Mouse (Mus musculus) MEL (cell line): ENCODE results near the gene Fmn2. TPM values are rescaled to one million over a fixed set of nuclear protein-coding genes. Genes with fewer than 3 reads are reported as not detected.

ENCODE experiments used
- DNase-seq: peaks from one replicate; pipeline ENCODE4 v3.0.0; 2011; ENCODE audit warnings: low read depth, low spot score
- H3K27ac ChIP-seq: 2 replicates; pipeline ENCODE4 v1.5.1; 2012; ENCODE audit warnings: low read depth, mild to moderate bottlenecking, control low read depth, low read length, moderate library complexity; ENCODE audit not compliant: control insufficient read depth
- H3K27me3 ChIP-seq, 2 experiments: fragments of 150-350 bp in 1 of 2; sonication (generic) in 1 of 2; 2 replicates each; pipeline ENCODE4 v1.6.1; 2012; ENCODE audit warnings: low read length in 2 of 2, mild to moderate bottlenecking in 2 of 2, improper control_type of control experiment in 1 of 2, moderate library complexity in 1 of 2; ENCODE audit not compliant: insufficient read depth in 2 of 2, control insufficient read depth in 1 of 2
- H3K36me3 ChIP-seq, 2 experiments: 2 replicates each; pipeline ENCODE4 v1.6.1; 2012 to 2014; ENCODE audit warnings: low read length in 2 of 2, improper control_type of control experiment in 1 of 2, inconsistent platforms in 1 of 2, mild to moderate bottlenecking in 1 of 2; ENCODE audit not compliant: insufficient read depth in 2 of 2, control insufficient read depth in 1 of 2
- H3K4me1 ChIP-seq, 2 experiments: fragments of 150-350 bp in 1 of 2; sonication (generic) in 1 of 2; 2 replicates each; pipeline ENCODE4 v1.6.1; 2012; ENCODE audit warnings: low read length in 2 of 2, improper control_type of control experiment in 1 of 2, mild to moderate bottlenecking in 1 of 2; ENCODE audit not compliant: insufficient read depth in 2 of 2, control insufficient read depth in 1 of 2
- H3K4me3 ChIP-seq, 2 experiments: fragments of 150-350 bp in 1 of 2; sonication (generic) in 1 of 2; 2 replicates each; pipeline ENCODE4 v1.5.1; 2012; ENCODE audit warnings: low read depth in 2 of 2, low read length in 2 of 2, mild to moderate bottlenecking in 2 of 2, moderate library complexity in 2 of 2, control low read depth in 1 of 2, improper control_type of control experiment in 1 of 2; ENCODE audit not compliant: control insufficient read depth in 1 of 2, insufficient read depth in 1 of 2
- H3K79me2 ChIP-seq: 2 replicates; pipeline ENCODE4 v1.6.1; 2012; ENCODE audit warnings: mild to moderate bottlenecking, low read length, moderate library complexity; ENCODE audit not compliant: control insufficient read depth, poor library complexity, insufficient read depth
- H3K9ac ChIP-seq: 2 replicates; pipeline ENCODE4 v1.6.1; 2012; ENCODE audit warnings: low read depth, mild to moderate bottlenecking, control low read depth, low read length, moderate library complexity; ENCODE audit not compliant: control insufficient read depth, poor library complexity, severe bottlenecking
- H3K9me3 ChIP-seq: fragments of 150-350 bp; sonication (generic); replicated peaks from 2 replicates; pipeline ENCODE4 v1.6.1; 2012; ENCODE audit warnings: mild to moderate bottlenecking, low read length, improper control_type of control experiment, moderate library complexity; ENCODE audit not compliant: insufficient read depth
- BHLHE40 ChIP-seq: IDR thresholded peaks from 2 replicates; pipeline ENCODE4 v1.6.1; 2012; ENCODE audit warnings: low read depth, mild to moderate bottlenecking, inconsistent platforms, low read length, improper control_type of control experiment, borderline replicate concordance
- ELF1 ChIP-seq: IDR thresholded peaks from 2 replicates; pipeline ENCODE4 v1.6.1; 2014; ENCODE audit warnings: low read depth, mild to moderate bottlenecking, inconsistent platforms, low read length, improper control_type of control experiment, moderate library complexity
- GABPA ChIP-seq: IDR thresholded peaks from 2 replicates; pipeline ENCODE4 v1.6.1; 2012; ENCODE audit warnings: low read depth, mild to moderate bottlenecking, inconsistent platforms, low read length, improper control_type of control experiment, moderate library complexity
- GATA1 ChIP-seq: IDR thresholded peaks from 2 replicates; pipeline ENCODE4 v1.6.1; 2011; ENCODE audit warnings: low read depth, low read length, improper control_type of control experiment
- HCFC1 ChIP-seq: IDR thresholded peaks from 2 replicates; pipeline ENCODE4 v1.6.1; 2012; ENCODE audit warnings: low read depth, mild to moderate bottlenecking, inconsistent platforms, low read length, improper control_type of control experiment, moderate library complexity
- JUND ChIP-seq: IDR thresholded peaks from 2 replicates; pipeline ENCODE4 v1.6.1; 2011; ENCODE audit warnings: low read depth, mild to moderate bottlenecking, improper control_type of control experiment, low read length
- KAT2A ChIP-seq: conservative IDR thresholded peaks from 2 replicates; pipeline ENCODE4 v1.6.1; 2012; ENCODE audit warnings: low read depth, low read length, improper control_type of control experiment, inconsistent platforms
- MAZ ChIP-seq: IDR thresholded peaks from 2 replicates; pipeline ENCODE4 v1.6.1; 2012; ENCODE audit warnings: low read depth, mild to moderate bottlenecking, inconsistent platforms, low read length, improper control_type of control experiment
- MXI1 ChIP-seq: IDR thresholded peaks from 2 replicates; pipeline ENCODE4 v1.6.1; 2011; ENCODE audit warnings: mild to moderate bottlenecking, low read depth, low read length, improper control_type of control experiment
- NELFE ChIP-seq: IDR thresholded peaks from 2 replicates; pipeline ENCODE4 v1.6.1; 2011; ENCODE audit warnings: low read depth, low read length, improper control_type of control experiment
- POLR2A ChIP-seq, 2 experiments: IDR thresholded peaks; 2 replicates each; pipeline ENCODE4 v1.6.1; 2011 to 2012; ENCODE audit warnings: low read length in 2 of 2, mild to moderate bottlenecking in 2 of 2, control low read depth in 1 of 2, improper control_type of control experiment in 1 of 2, low read depth in 1 of 2, moderate library complexity in 1 of 2; ENCODE audit not compliant: control insufficient read depth in 1 of 2, insufficient read depth in 1 of 2, poor library complexity in 1 of 2
- POLR2AphosphoS2 ChIP-seq: IDR thresholded peaks from 2 replicates; pipeline ENCODE4 v1.6.1; 2011; ENCODE audit warnings: low read length, improper control_type of control experiment
- RAD21 ChIP-seq: IDR thresholded peaks from 2 replicates; pipeline ENCODE4 v1.6.1; 2011; ENCODE audit warnings: mild to moderate bottlenecking, low read depth, low read length, improper control_type of control experiment
- RCOR1 ChIP-seq: IDR thresholded peaks from 2 replicates; pipeline ENCODE4 v1.6.1; 2012; ENCODE audit warnings: low read depth, mild to moderate bottlenecking, inconsistent platforms, low read length, improper control_type of control experiment
- TAL1 ChIP-seq: IDR thresholded peaks from 2 replicates; pipeline ENCODE4 v1.6.1; 2012; ENCODE audit warnings: mild to moderate bottlenecking, inconsistent platforms, low read length, moderate library complexity, mixed read lengths
- TCF12 ChIP-seq: IDR thresholded peaks from 2 replicates; pipeline ENCODE4 v1.6.1; 2014; ENCODE audit warnings: low read depth, mild to moderate bottlenecking, inconsistent platforms, low read length, improper control_type of control experiment, moderate library complexity
- USF1 ChIP-seq: IDR thresholded peaks from 2 replicates; pipeline ENCODE4 v1.6.1; 2014; ENCODE audit warnings: low read depth, mild to moderate bottlenecking, inconsistent platforms, low read length, improper control_type of control experiment, moderate library complexity
- USF2 ChIP-seq, 2 experiments: IDR thresholded peaks; 2 replicates each; pipeline ENCODE4 v1.6.1; 2011 to 2012; ENCODE audit warnings: improper control_type of control experiment in 2 of 2, low read length in 2 of 2, borderline replicate concordance in 1 of 2, inconsistent platforms in 1 of 2, low read depth in 1 of 2, mild to moderate bottlenecking in 1 of 2; ENCODE audit not compliant: insufficient read depth in 1 of 2
- ZMIZ1 ChIP-seq: IDR thresholded peaks from 2 replicates; pipeline ENCODE4 v1.6.1; 2012; ENCODE audit warnings: low read depth, mild to moderate bottlenecking, inconsistent platforms, low read length, improper control_type of control experiment, moderate library complexity
- polyA plus RNA-seq, 2 experiments: library from polyadenylated mRNA; stranded (reverse) in 1 of 2; unstranded in 1 of 2; fragments of >175 nt in 1 of 2; fragments of >200 nt in 1 of 2; gene quantifications; 2 replicates each; pipeline versions ENCODE4 v1.2.1 to v1.2.4; 2012; ENCODE audit warnings: low replicate concordance in 2 of 2, low read depth in 1 of 2; ENCODE audit not compliant: insufficient read length in 2 of 2, insufficient read depth in 1 of 2, missing spikeins in 1 of 2
- total RNA-seq: library from RNA; depleted of rRNA; stranded (reverse); fragments of 300-350 nt; gene quantifications from 2 replicates; pipeline ENCODE4 v1.2.3, GENCODE M21; 2012

Fmn2 gene
- total and polyA plus RNA-seq, 3 experiments, result not detected

DNA sequence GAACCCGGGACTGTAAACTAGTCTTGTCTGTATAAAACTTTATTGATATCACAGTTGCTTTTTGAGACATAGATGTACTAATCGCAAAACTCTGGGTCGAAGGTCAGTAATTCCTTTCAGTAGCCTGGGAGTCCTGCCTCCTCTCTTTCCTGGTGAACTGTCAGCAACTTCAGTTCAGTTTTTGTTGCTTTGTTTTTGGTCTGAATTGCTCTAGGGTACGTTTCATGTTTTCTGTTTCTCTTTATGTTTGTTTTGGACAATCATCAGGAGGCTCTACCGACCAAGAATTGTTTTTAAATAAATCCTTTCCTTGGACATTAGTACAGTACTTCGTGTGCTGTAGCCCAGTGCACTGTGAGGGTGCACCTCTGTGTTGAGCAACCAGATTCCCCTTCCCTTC, 231.1 kb downstream of the Fmn2 start:
- no peaks in the 10 kb centered on the region for H3K27me3 ChIP-seq
- H3K4me1 ChIP-seq, result no peaks in the 10 kb centered on the region
- no peak overlapping the region for H3K9ac ChIP-seq
- no peaks in the 10 kb centered on the region for H3K36me3 ChIP-seq
- H3K9me3 ChIP-seq, result no peaks in the 10 kb centered on the region
- no peaks in the 10 kb centered on the region for H3K79me2 ChIP-seq
- DNase-seq, result no peak
- H3K27ac ChIP-seq, result no peak overlapping the region
- no peak overlapping the region for H3K4me3 ChIP-seq
- TF ChIP-seq TAL1 (no peak), POLR2A (IDR thresholded peaks at IDR 0.05; ENCODE audit: control insufficient read depth in 1 of 2, insufficient read depth in 1 of 2, low read depth in 1 of 2, low read length in 2 of 2, poor library complexity in 1 of 2) (no peak), MAZ (no peak), TCF12 (no peak), MXI1 (no peak), KAT2A (no peak), RAD21 (no peak), GATA1 (no peak), USF1 (no peak), NELFE (no peak), BHLHE40 (no peak), USF2 (IDR thresholded peaks at IDR 0.05; ENCODE audit: borderline replicate concordance in 1 of 2, insufficient read depth in 1 of 2, low read depth in 1 of 2, low read length in 2 of 2) (no peak), JUND (no peak), ELF1 (no peak), ZMIZ1 (no peak), GABPA (no peak), HCFC1 (no peak), RCOR1 (no peak)
- TF ChIP-seq, all 39 proteins: peak for 0

DNA sequence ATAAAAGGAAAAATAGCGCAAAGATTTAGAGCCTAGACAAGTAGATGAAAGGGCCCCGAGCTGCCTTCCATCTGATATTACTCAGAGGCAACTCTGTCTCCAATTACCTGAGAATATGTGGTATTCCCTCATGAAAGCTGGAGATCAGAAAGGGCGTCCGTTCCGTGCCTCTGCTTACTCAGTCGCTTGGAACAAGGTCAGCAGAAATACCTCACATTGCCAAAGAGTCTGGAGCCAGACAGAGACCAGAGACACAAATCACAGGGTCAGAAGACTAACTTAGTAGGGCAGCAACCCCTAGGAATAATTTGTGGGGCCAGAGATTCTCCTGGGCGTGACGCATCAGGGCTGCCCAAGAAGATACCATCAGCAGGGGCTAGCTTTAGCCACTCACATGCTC, 237.3 kb downstream of the Fmn2 start:
- no peak for TF ChIP-seq POLR2AphosphoS2
- no peaks in the 10 kb centered on the region for H3K9me3 ChIP-seq
- no peak overlapping the region for H3K9ac ChIP-seq
- no peaks in the 10 kb centered on the region for H3K36me3 ChIP-seq
- H3K79me2 ChIP-seq, result no peaks in the 10 kb centered on the region
- H3K27ac ChIP-seq, result no peak overlapping the region
- no peak for DNase-seq
- H3K4me3 ChIP-seq, result no peak overlapping the region
- no peaks in the 10 kb centered on the region for H3K4me1 ChIP-seq
- no peaks in the 10 kb centered on the region for H3K27me3 ChIP-seq
